Mouse (Mus musculus) cerebellum, adult 11 months (tissue): ENCODE results near the gene Fam219a.

Source experiments
- DNase-seq: peaks from one replicate; pipeline ENCODE4 v3.0.0; 2022

The Fam219a gene

DNA sequence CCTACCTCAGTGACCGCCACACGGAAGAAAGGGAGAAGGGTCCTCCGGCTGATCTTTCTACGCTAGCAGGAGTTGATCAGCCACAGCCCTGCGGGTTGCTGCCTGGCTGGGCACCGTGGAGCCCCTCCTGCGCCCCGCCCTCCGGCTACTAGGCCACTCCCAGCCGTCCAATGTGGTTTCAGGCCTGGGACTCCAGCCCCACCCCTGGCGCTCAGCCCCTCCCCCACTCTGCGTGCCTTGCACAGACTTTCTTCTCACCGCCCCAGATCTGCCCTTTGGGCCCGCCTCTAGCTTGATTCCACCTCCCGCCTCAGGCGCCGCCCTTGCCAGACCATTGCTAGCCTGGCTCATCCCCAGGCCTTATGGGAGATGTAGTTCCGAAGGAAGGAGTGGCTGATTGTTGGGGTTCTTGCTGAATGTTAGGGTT, 66.3 kb downstream of the Fam219a start, which contains the start of gene AI464131:
TSS of gene AI464131 (minus strand) at position 91 of the 427 bp plus-strand sequence.
- DNase-seq = peak; percentile 96

DNA sequence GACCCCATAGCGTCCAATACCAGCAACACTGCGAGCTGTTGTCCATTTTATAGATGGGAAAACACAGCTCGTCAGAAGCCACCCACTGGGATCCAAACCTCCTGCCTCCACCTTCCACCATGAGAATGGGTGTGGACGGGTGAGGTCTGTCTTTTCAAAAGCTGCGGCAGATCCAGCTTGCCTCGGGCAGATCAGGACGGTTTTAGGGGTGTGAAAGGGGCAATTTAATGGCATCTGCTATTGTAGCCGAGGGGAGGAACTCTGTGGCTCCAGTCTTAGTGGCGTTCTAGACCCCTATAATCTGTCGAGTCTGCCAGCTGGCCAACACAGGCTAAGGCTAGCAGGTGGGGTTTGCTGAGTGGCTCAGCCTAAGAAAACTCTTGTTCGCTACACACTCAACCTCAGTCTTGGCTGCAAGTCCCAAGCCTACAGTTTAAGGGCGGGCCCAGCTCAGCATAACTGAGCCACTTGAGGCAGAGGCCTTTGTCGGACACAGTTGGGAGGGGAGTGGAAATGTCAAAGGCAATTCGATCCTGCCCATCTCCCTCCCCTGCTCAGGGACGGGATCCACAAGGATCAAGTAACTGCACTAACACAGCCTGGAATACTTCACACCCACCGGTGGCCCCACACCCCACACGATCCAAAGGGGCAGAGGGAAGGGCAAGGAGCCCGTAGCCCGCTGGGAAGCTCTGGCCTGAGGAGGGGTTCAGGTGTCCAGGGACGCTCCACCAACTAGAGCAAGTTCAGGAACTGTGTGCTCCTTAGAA, 67.0 kb downstream of the Fam219a start:
- no peak for DNase-seq

DNA sequence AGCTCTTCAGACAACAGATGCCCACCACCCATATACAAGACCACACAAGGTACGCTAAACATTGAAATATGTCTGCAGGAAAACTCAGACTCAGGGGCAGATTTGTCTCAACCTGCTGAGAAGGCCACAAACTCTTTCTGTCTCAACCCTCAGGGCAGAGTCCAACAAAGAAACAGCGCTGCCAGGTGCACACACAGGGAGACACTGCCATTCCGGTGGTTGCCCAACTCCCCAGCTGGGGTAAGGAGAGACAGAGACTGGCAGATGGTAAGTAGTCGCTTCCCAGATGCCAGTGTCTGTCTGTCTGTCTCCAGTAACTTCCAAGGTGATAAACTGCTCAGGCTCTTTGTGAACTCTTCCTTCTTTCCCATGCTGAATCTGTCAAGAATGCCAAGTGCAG, 68.6 kb downstream of the Fam219a start:
- DNase-seq = no peak

DNA sequence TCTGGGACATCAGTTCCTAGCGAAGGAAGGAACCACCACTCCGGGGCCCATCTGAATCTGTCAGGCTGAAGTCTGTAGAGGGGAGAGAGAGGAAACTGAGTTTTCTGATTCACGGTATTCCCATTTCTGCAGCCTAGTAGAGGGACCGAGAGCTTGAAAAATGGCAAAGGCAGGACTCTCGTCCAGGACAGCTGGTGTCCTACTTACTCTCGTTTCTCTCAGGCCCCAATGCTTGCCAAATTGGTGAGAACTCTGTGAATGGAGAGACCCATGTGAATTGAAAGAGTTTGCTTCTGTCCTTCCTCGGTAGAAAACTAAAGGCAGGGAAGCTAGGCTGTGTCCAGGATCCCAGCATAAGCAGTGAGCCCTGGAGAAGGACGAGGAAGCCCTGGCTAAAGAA, 69.7 kb downstream of the Fam219a start:
- no peak for DNase-seq

DNA sequence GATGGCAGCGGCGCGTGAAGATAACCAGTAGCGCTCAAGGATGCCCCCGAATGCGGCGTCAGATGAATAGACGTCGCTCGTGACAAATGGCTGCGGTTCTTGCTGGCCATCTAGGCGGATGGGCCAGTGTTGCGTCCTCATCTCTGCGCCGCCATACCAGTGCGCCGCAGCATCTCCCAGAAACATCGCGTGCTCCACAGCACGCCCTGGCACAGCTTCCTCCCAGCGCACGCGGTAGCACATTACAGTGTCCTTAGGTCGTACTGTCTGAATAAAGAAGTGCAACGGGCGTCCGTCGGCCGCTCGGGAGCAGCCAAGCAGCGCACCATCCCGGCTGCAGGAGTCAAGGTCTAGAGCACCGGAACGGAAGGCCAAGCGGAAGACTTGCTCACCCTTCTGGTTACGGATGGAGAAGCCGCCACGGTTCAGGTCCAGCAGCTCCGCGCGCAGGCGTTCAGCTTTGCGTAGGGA, 70.4 kb downstream of the Fam219a start:
- DNase-seq = no peak

DNA sequence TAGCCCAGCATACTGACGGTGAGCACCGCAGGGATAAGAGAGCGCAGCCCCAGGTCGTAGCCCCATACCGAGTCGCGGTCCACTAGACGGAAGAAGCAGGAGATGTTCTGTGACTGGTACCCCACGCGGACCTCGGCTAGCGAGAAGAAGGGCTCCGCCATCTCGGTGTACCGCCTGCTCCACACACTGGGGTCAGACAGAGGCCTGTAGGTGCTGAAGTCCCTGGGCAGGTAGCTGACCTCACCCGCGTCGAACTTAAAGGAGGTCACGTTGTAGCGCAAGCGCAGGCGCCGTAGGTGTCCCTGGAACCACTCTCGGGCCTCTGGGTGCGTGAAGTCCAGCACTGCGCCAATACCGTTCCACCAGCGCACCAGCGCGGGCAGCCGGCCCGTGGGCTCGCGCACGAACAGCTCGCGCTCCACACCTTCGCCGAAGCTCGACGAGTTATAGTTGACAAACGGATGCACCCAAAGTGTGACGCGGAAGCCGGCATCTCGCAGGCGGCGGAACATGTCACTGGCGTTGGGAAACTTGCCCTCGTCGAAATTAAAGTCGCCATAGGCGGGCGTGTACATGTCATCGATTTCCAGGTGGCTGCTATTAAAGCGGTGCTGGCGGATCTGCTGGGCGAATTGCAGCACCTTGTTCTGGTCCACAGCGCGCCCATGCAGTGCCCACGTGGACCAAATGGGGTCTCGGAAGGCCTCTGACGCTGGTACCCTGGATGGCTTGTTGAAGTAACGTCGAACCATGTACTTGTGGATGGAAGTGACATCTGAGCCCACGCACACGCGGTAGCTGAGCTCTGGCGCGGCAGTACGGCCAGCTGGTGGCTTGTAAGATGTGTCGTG, 71.1 kb downstream of the Fam219a start:
- no peak for DNase-seq

DNA sequence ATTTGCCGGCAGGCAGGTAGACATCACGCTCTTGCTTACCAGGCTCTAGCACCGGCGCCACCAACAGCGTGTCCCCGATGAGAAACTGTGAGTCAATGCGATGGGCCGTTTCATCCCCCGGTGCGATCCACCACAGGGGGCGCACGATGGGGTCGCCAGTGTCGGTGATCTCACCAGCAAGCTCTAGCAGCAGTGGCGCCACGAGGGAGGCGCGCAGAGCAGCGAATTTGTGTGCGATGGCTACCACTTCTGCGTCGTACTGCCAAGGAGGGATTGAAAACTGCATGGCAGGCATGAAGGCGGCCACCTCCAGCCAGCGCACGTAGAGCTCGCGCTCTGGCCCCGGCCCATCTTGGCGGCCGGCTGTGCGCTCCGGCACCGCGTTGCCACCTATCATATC, 71.8 kb downstream of the Fam219a start:
- DNase-seq = peak; percentile 11

DNA sequence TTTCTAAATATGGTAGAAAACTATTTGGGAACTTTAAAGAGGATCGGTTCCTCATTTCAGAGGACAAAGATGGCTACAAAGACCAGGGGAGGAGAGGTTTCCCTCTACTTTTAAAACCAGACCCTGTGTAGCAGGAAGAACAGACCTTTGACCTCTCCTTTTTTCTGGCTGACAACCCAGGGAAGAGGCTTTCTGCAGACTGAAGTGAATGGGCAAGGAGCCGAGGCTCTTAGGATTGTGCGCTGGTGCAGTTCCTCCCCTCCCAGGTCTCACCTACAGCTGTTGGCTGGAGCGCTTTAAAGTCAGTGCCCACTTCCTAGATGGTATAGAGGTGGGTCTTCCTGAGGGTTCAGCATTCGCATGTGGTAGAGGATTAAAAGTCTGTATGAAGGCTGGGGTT, 72.3 kb downstream of the Fam219a start:
- no peak for DNase-seq

DNA sequence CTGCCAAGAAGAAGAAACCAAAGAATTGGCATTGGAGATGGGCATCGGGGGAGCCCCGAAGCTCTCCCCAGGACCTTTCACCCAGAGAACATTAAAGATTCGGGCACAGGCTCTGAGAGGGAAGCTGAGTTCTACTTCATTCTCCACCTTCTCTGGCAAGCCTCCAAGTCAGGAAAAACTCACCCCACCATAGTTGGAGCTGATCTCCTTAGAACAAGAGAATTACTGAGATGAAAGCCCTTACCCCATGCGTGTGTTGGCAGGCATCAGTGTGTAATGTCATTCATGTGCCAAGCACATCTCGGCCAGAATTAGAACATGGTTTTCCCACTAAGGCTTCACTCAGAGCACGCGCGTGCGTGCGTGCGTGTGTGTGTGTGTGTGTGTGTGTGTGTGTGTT, 73.5 kb downstream of the Fam219a start:
- DNase-seq = no peak

DNA sequence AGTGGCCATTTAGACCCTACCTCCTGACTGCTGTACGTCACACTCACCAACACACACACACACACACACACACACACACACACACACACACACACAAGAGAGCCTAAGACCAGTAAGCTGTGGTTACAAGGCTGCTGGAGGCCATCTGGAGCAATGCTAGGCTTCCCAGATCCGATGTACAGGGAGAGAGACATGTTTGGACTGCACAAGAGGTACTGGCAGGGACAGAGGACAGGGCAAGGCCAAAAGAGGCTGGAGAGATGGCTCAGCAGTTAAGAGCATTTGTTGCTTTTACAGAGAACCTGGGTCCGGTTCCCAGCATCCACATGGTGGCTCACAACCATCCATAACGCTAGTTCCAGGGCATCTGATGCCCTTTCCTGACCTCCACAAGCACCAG, 74.3 kb downstream of the Fam219a start:
- no peak for DNase-seq

DNA sequence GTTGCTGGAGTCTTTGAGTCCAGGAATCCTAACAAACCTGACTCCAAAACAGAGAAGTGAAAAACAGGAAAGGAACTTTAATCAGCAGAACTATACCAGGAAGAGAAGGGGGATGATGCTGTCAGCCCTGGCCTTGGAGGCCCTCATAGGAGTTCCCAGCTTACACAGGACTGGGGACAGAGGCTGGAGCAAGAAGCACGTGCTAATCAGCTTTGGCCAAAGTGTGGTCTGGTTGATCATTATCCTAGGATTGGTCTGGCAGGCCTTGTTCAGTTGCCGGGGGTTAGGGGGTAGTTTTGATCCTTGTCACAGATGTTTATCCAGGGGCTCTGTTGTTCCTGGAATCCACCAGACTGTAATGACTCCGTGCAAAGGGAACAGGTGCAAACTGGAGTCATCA, 75.0 kb downstream of the Fam219a start:
- no peak for DNase-seq

DNA sequence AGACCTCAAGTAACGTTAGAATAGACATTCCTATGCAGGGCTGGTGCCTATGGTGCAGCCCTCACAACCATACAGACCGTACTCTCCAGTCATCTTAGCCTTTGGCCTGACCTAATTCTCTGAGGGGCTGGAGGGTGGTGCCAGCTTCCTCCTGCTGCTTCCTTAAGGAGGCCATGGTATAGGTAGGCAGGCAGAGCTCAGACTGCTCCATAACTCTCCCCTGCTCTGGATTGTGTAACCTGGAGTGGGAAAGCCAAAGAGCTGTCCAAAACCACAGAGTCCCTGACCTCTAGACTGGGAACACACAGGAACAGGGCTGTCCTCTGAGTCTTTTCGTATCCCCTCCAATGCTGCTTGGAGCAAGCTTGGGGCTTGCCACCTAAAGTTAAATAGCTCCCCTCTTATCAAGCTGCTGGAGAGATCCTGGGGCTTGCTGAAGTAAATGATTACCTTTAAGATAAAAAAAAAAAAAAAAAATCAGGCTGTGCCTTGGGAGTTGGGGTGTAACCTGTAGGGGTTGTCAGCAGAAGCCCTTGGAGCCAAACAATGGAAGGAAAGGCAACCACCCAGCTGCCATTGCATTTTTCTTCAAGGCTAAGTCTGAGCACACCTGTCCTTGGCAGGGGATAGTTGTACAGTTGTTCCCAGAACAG, 75.7 kb downstream of the Fam219a start:
- DNase-seq = no peak

DNA sequence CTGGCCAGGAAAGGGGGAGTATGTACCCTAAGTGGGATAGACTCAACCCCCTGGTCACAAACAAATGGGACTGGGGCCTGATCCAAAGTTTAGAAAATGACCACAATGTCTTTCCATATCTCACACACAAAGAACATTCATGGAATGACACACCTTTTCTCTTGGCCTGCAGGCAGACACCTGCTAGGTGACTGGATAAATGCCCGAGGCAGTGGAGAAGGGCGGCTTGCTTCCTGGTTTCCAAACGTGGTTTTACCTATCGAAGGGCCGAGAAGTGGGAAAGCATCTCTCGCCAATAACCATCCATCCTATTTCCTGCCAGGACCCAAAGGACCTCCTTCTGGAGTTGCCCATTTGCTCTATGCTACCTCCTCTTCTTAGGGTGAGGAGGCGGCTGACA, 76.4 kb downstream of the Fam219a start:
- DNase-seq = no peak

DNA sequence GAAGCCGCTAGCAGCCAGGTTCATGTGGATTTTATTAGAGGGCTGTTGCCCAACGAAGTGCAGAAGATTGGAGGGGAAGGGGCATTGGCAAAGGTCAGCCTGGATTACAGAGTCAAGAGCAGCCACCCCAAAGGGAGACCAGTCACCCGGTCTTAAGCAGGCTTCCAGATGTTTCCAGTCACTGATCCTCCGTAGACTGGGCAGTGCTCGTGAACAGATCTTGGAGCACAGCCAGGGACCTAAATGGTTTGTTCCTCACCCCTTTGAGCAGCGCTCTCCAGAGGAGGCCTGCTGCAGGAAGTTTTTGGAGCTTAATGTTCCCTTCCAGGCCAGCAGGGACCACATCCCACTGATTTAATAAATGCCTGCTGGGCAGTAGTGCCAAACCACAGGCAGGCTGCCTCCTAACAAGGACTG, 87.7 kb downstream of the Fam219a start:
- no peak for DNase-seq

DNA sequence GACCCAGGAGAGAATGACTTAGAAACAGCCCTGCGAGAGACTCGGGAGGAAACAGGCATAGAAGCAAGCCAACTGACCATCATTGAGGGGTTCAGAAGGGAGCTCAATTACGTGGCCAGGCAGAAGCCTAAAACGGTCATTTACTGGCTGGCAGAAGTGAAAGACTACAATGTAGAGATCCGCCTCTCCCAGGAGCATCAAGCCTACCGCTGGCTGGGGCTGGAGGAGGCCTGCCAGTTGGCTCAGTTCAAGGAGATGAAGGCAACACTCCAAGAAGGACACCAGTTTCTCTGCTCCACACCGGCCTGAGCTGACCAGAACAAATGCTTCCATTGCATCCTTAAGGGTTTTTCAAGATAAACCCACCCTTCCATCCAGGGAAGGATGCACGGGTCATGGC, 89.1 kb downstream of the Fam219a start:
- DNase-seq = no peak

DNA sequence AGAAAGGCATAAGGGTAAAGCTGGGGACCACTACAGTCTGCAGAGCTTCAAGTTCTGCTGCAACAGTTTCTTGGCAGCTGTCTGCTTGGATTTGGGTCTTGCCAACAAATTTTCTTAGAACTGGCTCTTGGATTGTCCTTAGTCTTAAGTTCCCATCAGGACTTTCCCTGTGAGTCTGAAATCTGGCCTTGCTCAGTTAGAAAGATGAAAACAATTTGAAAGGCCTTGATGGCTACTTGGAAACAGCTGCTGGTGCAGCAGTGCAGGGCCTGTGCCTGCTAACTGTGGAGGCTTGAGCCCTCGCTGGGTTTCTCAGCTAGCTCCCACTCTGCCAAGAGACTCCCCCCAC, 89.9 kb downstream of the Fam219a start:
- DNase-seq = no peak

DNA sequence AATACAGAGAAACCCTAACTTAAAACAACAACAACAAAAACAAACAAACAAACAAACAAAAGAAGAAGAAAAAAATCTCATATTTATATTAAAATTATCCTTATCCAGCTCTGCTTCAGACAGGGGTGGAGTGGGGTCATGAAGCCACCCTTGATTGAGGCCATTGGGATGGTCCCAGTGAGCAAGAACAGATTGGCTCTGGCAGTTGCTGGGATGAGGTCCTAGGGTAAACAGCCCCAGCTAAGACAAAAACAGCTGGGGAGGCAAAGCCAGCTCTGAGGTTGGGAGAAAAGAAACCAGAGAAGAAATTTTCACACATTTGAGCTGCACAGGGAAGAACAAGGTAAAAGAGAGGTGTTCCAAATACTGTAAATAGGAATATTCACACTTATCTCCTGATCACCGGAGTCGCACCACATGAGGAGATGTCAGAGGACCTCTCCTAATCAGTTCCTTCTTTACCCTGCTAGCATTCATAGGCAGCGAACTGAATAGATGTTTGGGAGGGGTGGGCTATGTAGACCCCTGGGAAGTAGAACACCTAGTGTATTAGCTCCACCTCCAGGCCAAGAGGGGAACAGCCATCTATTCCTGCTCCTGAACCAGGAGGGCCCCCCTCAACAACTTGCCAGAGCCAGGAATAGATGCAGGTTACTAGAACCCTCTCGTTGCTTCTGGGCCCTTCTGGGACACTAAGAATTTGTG, 90.4 kb downstream of the Fam219a start:
- DNase-seq = no peak

DNA sequence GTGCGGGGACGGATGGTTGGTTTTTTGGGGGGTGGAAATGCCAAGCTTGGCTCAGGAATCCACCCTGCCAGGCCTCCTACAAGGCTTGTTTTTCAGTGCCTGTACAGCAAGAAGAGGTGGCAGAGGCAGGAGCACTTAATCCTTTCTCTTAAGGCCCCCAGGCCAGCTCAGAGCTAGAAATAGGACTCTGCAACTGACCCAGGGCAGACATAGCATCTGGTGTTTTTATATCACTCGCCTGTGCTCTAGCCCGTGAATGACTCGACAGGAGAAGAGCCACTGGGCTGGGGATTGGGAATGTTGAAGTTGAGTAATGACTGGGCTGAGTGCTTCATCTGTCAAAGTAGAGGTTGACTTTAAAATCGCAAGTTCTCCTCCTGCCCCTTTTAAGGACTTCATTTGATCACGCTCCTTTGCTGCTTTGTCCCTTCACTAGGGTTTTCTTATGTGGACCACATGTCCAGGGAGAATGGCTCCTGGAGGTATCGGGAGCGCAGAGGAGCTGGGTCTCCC, 91.6 kb downstream of the Fam219a start:
- no peak for DNase-seq

DNA sequence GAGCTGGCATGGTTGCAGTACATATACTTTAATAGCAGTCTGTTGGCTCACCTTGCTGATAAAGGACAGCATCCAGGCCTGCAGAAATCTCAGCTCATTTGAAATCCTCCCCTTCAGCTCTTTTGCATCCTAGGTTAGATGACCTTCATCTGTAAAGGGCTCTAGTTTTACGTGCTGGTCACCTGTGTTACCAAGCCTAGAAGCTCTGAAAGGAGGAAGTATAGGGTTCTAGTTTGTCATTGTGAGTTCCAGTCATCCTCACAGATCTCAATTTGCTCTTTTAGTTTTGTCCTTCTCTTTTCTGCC, 98.0 kb downstream of the Fam219a start:
- DNase-seq = no peak

DNA sequence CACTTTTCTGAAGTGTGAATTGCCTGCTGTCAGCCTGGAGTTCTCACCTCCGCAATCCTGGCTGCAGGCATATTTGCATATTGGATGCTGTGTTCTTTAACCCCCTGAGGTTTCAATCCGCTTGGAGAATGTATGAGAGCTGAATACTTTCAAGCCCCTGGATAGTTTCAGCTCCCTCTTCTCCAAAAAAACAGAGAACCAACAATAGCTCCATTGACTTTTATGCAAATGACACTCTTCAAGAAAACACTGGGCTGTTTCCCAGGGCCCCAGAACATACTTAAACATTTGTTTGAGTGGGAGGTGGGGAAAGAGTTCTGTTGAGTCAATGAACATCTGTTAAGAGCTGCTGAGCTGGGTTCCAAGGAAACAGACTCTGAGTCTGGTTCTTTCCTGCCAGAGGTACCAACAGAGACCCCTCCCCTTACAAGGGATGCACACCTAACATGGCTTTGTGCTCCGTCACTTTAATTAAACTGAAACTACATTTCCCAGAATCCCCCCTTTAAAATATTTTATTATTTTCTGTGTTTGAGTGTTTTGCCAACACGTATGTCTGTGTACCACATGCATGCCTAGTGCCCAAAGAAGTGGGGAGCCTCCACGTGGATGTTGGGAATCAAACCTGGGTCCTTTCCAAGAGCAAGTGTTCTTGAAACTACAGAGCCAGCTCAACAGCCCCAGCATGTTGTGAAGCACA, 98.5 kb downstream of the Fam219a start:
- DNase-seq = no peak

DNA sequence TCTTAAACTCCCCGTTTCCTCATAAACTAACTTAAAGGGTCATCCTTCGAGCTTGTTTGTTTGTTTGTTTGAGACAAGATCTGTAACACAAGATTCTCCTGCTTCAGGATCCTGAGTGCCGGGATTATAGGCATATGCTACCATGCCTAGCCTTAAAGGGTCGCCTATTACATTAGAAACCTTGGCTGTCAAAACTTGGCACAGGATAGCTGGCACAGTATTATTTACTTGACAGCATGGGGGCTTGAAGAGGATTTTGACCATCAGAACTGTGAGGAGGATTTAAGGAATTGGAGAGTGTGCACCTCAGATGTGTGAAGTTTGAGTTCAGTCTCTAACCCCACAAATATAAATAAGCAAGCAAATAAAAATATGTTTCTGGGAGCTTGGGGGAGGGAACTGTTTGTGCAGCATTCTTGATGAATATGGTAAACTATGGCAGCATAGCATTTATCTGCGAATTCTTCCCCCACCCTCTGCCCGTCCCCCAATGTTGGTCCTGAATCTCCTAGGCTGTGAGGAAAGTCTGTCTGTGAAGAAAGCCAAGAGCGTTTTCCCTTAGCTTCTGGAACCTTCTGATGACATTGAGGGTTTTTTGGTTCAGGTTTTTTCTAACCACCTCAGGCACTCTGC, 99.2 kb downstream of the Fam219a start:
- no peak for DNase-seq

DNA sequence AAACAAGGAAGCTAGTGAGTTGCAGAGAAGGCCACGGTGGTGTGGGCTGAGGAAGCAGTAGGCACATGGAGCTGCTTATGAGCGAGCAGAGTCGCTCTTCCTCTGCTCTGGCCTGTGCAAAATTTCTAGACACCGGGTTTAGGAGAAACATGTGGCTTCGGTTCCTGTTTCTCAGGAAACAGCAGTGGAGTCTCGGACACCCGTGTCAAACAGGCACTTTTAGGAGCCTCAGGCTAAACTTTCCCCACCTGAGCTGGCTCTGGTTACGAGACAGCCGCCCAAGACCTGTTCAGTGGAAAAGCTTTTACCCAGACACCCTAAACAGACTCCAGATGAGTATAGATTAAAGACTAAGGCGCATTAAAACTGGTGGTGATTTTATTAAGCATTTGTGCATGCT, 100.1 kb downstream of the Fam219a start:
- no peak for DNase-seq
